Mouse (Mus musculus) stomach, embryonic 14.5 days (tissue): ENCODE measurements around the gene Cstl1. TPM values are rescaled to one million over a fixed set of nuclear protein-coding genes. Genes with fewer than 3 reads are reported as not detected.

ENCODE experiments used
- ATAC-seq: fragments of 200-750 bp; cut with Nextera tagmentation; 2 replicates; pipeline ENCODE4 v1.8.0; 2017; ENCODE audit warnings: low read depth, moderate TSS enrichment; ENCODE audit not compliant: insufficient number of reproducible peaks, insufficient read depth, low FRiP score
- H3K27ac ChIP-seq: fragments of 300-500 bp; sonication (generic); 2 replicates; pipeline ENCODE4 v1.5.1; 2014; ENCODE audit warnings: mild to moderate bottlenecking, low read length, moderate library complexity, mixed read lengths
- H3K27me3 ChIP-seq: fragments of 300-500 bp; sonication (generic); 2 replicates; pipeline ENCODE4 v1.6.1; 2014; ENCODE audit warnings: low read length, control low read depth, mixed read lengths; ENCODE audit not compliant: control insufficient read depth, insufficient read depth
- H3K36me3 ChIP-seq: fragments of 300-500 bp; sonication (generic); 2 replicates; pipeline ENCODE4 v1.6.1; 2014; ENCODE audit warnings: mild to moderate bottlenecking, control low read depth, low read length, moderate library complexity, mixed read lengths; ENCODE audit not compliant: control insufficient read depth, insufficient read depth
- H3K4me1 ChIP-seq: fragments of 300-500 bp; sonication (generic); 2 replicates; pipeline ENCODE4 v1.6.1; 2014; ENCODE audit warnings: low read length, control low read depth, mixed read lengths; ENCODE audit not compliant: control insufficient read depth, insufficient read depth
- H3K4me2 ChIP-seq: fragments of 300-500 bp; sonication (generic); replicated peaks from 2 replicates; pipeline ENCODE4 v1.6.1; 2014; ENCODE audit warnings: low read depth, low read length, control low read depth
- H3K4me3 ChIP-seq: fragments of 300-500 bp; sonication (generic); 2 replicates; pipeline ENCODE4 v1.5.1; 2014; ENCODE audit warnings: low read depth, low read length, control low read depth
- H3K9ac ChIP-seq: fragments of 300-500 bp; sonication (generic); replicated peaks from 2 replicates; pipeline ENCODE4 v1.6.1; 2014; ENCODE audit warnings: low read depth, mild to moderate bottlenecking, control low read depth, low read length, moderate library complexity, mixed read lengths
- H3K9me3 ChIP-seq: fragments of 300-500 bp; sonication (generic); 2 replicates; pipeline ENCODE4 v1.6.1; 2016; ENCODE audit warnings: low read depth, low read length, control low read depth; ENCODE audit not compliant: control insufficient read depth
- WGBS: fragments of 180-500 bp; shearing (Covaris S2); extraction: QIAGEN DNeasy Blood & Tissue Kit; methylation state at CpG from one replicate; pipeline ENCODE4 v1.1.7; 2014; 5-methylcytosine and 5-hydroxymethylcytosine counted together
- polyA plus RNA-seq: library from polyadenylated mRNA; unstranded; fragments of >200 nt; fragmentation: Nextera tagmentation; extraction: Ambion mirVana; gene quantifications from 2 replicates; pipeline ENCODE4 v1.2.1, GENCODE M21; 2014

Cstl1 gene
- polyA plus RNA-seq, 1 experiment from 2014 or later = not detected

DNA sequence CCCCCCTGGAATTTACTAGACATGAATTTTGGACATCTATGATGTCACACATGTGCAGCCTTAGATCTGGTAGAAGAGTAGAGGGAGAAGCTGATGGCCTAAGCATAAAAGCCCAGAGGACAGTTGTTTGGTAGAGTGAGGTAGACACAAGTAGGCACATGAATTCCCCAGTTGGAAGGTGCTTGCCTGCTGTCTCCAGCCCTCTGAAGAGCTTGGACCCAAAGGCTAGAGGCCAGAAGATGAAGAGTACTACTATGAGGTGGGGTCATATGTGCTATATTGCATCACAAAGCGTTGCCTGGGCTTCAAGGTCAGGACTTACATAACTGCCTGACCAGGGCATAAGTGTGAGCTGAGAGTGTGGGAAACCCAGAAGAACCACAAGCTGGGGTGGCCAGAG is 48.3 kb downstream of the Cstl1 start, which contains the start of gene Cst8:
TSS of gene Cst8 (plus strand) at position 301 of the 400 bp plus-strand sequence.
- WGBS = 84% methylated on average over 1 of the region's 1 CpGs
- H3K4me2 ChIP-seq = no peak within 1 kb of the TSS
- ATAC-seq = no peak
- H3K27me3 ChIP-seq = no peaks in the 10 kb centered on the region
- H3K9ac ChIP-seq = no peak within 1 kb of the TSS
- H3K4me1 ChIP-seq = no peaks in the 10 kb centered on the region
- H3K4me3 ChIP-seq = no peak within 1 kb of the TSS
- H3K27ac ChIP-seq = no peak within 1 kb of the TSS
- H3K9me3 ChIP-seq = no peaks in the 10 kb centered on the region
- H3K36me3 ChIP-seq = no peaks in the 10 kb centered on the region

GRCm38 (mm10) chr2:148801491-148801921 is 51.3 kb downstream of the Cstl1 start:
- Histone ChIP-seq H3K4me1 (no peaks in the 10 kb centered on the region), H3K9me3 (no peaks in the 10 kb centered on the region), H3K4me3 (no peak overlapping the region), H3K9ac (no peak overlapping the region), H3K27ac (no peak overlapping the region), H3K27me3 (no peaks in the 10 kb centered on the region), H3K4me2 (no peak overlapping the region), H3K36me3 (no peaks in the 10 kb centered on the region)
- no peak for ATAC-seq
- 51% methylated on average over 3 of the region's 3 CpGs for WGBS

Other genes with a start within 250 kb of the Cstl1 start
- 89.1 and 98.2 TPM in 2 replicates for gene Nxt1, start 77.8 kb upstream of the Cstl1 start, polyA plus RNA-seq
- gene Gzf1, start 69.3 kb upstream of the Cstl1 start, polyA plus RNA-seq = 20.0 and 23.1 TPM in 2 replicates
- gene Napb, start 17.9 kb upstream of the Cstl1 start, polyA plus RNA-seq = 7.1 and 7.8 TPM in 2 replicates
- not detected in 2 replicates for gene Cst11, start 21.1 kb downstream of the Cstl1 start, polyA plus RNA-seq
- gene 8030411F24Rik, start 31.7 kb downstream of the Cstl1 start, polyA plus RNA-seq = not detected in 2 replicates
- gene Cst12, start 39.0 kb downstream of the Cstl1 start, polyA plus RNA-seq = not detected in 2 replicates
- 0.68 TPM in 1 of 2 replicates, not detected in the other for gene Cst8, start 48.4 kb downstream of the Cstl1 start, polyA plus RNA-seq
- gene Cst13, start 69.7 kb downstream of the Cstl1 start, polyA plus RNA-seq = not detected in 2 replicates
- gene Cst9, start 84.8 kb downstream of the Cstl1 start, polyA plus RNA-seq = not detected in 2 replicates
- gene 9230104L09Rik, start 114.7 kb downstream of the Cstl1 start, polyA plus RNA-seq = not detected in 2 replicates
- 533 and 548 TPM in 2 replicates for gene Cst3, start 125.3 kb downstream of the Cstl1 start, polyA plus RNA-seq